Mouse (Mus musculus) neural tube, embryonic 13.5 days (tissue): ENCODE measurements around the gene Gimap9. TPM values are rescaled to one million over a fixed set of nuclear protein-coding genes. Genes with fewer than 3 reads are reported as not detected.
A peak's percentile ranks its signal among the peaks of the same experiment; 100 is the strongest.

ENCODE experiments used
- ATAC-seq: fragments of 200-750 bp; cut with Nextera tagmentation; 2 replicates; pipeline ENCODE4 v1.8.0; 2017; ENCODE audit warnings: low read depth, mild to moderate bottlenecking, moderate TSS enrichment, moderate library complexity
- H3K27ac ChIP-seq: fragments of 300-500 bp; sonication (generic); replicated peaks from 2 replicates; pipeline ENCODE4 v1.5.1; 2015; ENCODE audit warnings: moderate library complexity, mild to moderate bottlenecking, inconsistent platforms
- H3K27me3 ChIP-seq: fragments of 300-500 bp; sonication (generic); 2 replicates; pipeline ENCODE4 v1.6.1; 2015; ENCODE audit warnings: mild to moderate bottlenecking, inconsistent platforms
- H3K36me3 ChIP-seq: fragments of 300-500 bp; sonication (generic); 2 replicates; pipeline ENCODE4 v1.6.1; 2015; ENCODE audit warnings: mild to moderate bottlenecking, inconsistent platforms
- H3K4me1 ChIP-seq: fragments of 300-500 bp; sonication (generic); replicated peaks from 2 replicates; pipeline ENCODE4 v1.6.1; 2015; ENCODE audit warnings: inconsistent platforms
- H3K4me2 ChIP-seq: fragments of 300-500 bp; sonication (generic); 2 replicates; pipeline ENCODE4 v1.6.1; 2015; ENCODE audit warnings: inconsistent platforms, mild to moderate bottlenecking, moderate library complexity
- H3K4me3 ChIP-seq: fragments of 300-500 bp; sonication (generic); 2 replicates; pipeline ENCODE4 v1.5.1; 2015; ENCODE audit warnings: mild to moderate bottlenecking, inconsistent platforms
- H3K9ac ChIP-seq: fragments of 300-500 bp; sonication (generic); 2 replicates; pipeline ENCODE4 v1.6.1; 2015; ENCODE audit warnings: moderate library complexity, mild to moderate bottlenecking, inconsistent platforms
- H3K9me3 ChIP-seq: fragments of 300-500 bp; sonication (generic); 2 replicates; pipeline ENCODE4 v1.6.1; 2016; ENCODE audit warnings: inconsistent platforms
- WGBS: fragments of 180-500 bp; shearing (Covaris S2); methylation state at CpG from one replicate; pipeline ENCODE4 v1.1.7; 2015; 5-methylcytosine and 5-hydroxymethylcytosine counted together
- polyA plus RNA-seq: library from polyadenylated mRNA; unstranded; fragments of >200 nt; fragmentation: Nextera tagmentation; extraction: Ambion mirVana; gene quantifications from 2 replicates; pipeline ENCODE4 v1.2.1, GENCODE M21; 2015

Gene Gimap9
- polyA plus RNA-seq, 1 experiment from 2014 or later = 1.6 TPM

GRCm38 (mm10) chr6:48668022-48668421 lies 7.9 kb upstream of the Gimap9 start:
- H3K36me3 ChIP-seq = no peaks in the 10 kb centered on the region
- H3K27ac ChIP-seq = no peak overlapping the region
- ATAC-seq = no peak
- H3K4me1 ChIP-seq = no peaks in the 10 kb centered on the region
- H3K9ac ChIP-seq = no peak overlapping the region
- no peak overlapping the region for H3K4me3 ChIP-seq
- H3K9me3 ChIP-seq = no peaks in the 10 kb centered on the region
- H3K4me2 ChIP-seq = no peak overlapping the region
- no peaks in the 10 kb centered on the region for H3K27me3 ChIP-seq

GRCm38 (mm10) chr6:48669446-48669969 lies 6.4 kb upstream of the Gimap9 start:
- Histone ChIP-seq H3K4me1 (no peaks in the 10 kb centered on the region), H3K27ac (no peak overlapping the region), H3K9ac (no peak overlapping the region), H3K4me3 (no peak overlapping the region), H3K36me3 (no peaks in the 10 kb centered on the region), H3K9me3 (no peaks in the 10 kb centered on the region), H3K27me3 (no peaks in the 10 kb centered on the region), H3K4me2 (no peak overlapping the region)
- WGBS = 63% methylated on average over 2 of the region's 2 CpGs
- no peak for ATAC-seq

GRCm38 (mm10) chr6:48674291-48675058 lies 1.5 kb upstream of the Gimap9 start:
- Histone ChIP-seq H3K9ac (no peak overlapping the region), H3K36me3 (no peaks in the 10 kb centered on the region), H3K9me3 (no peaks in the 10 kb centered on the region), H3K4me1 (no peaks in the 10 kb centered on the region), H3K27ac (no peak overlapping the region), H3K4me3 (no peak overlapping the region), H3K27me3 (no peaks in the 10 kb centered on the region), H3K4me2 (no peak overlapping the region)
- no peak for ATAC-seq
- WGBS = 94% methylated on average over 9 of the region's 9 CpGs

GRCm38 (mm10) chr6:48675400-48675930 lies 464 bp upstream of the Gimap9 start:
- Histone ChIP-seq H3K9me3 (no peaks in the 10 kb centered on the region), H3K9ac (0 out of 2 replicates have a peak overlapping the region, but pooled peaks have one; percentile 8), H3K27ac (no peak overlapping the region), H3K27me3 (no peaks in the 10 kb centered on the region), H3K36me3 (no peaks in the 10 kb centered on the region), H3K4me1 (no peaks in the 10 kb centered on the region), H3K4me2 (peak overlapping the region; percentile 33), H3K4me3 (0 out of 2 replicates have a peak overlapping the region, but pooled peaks have one; percentile 15)
- WGBS = 53% methylated on average over 10 of the region's 10 CpGs
- no peak for ATAC-seq

- Histone ChIP-seq H3K36me3 (no peaks in the 10 kb centered on the region), H3K4me3 (no peak overlapping the region), H3K9me3 (no peaks in the 10 kb centered on the region), H3K27me3 (no peaks in the 10 kb centered on the region), H3K4me1 (no peaks in the 10 kb centered on the region), H3K9ac (no peak overlapping the region), H3K4me2 (no peak overlapping the region), H3K27ac (no peak overlapping the region)
- ATAC-seq = no peak
- WGBS = 84% methylated on average over 5 of the region's 5 CpGs
Observed at GRCm38 (mm10) chr6:48676860-48677415, 1.0 kb downstream of the Gimap9 start.

GRCm38 (mm10) chr6:48677492-48678345 lies 1.8 kb downstream of the Gimap9 start:
- no peak overlapping the region for H3K4me3 ChIP-seq
- H3K36me3 ChIP-seq = no peaks in the 10 kb centered on the region
- no peaks in the 10 kb centered on the region for H3K4me1 ChIP-seq

GRCm38 (mm10) chr6:48678391-48678790 lies 2.5 kb downstream of the Gimap9 start:
- no peak overlapping the region for H3K9ac ChIP-seq
- no peaks in the 10 kb centered on the region for H3K9me3 ChIP-seq
- no peaks in the 10 kb centered on the region for H3K27me3 ChIP-seq
- no peak overlapping the region for H3K4me3 ChIP-seq
- H3K36me3 ChIP-seq = no peaks in the 10 kb centered on the region
- no peak overlapping the region for H3K27ac ChIP-seq
- H3K4me1 ChIP-seq = no peaks in the 10 kb centered on the region
- 75% methylated on average over 4 of the region's 4 CpGs for WGBS
- H3K4me2 ChIP-seq = no peak overlapping the region
- no peak for ATAC-seq

More at GRCm38 (mm10) chr6:48677492-48678345, 1.8 kb downstream of the Gimap9 start:
- ATAC-seq = no peak
- no peak overlapping the region for H3K9ac ChIP-seq
- no peak overlapping the region for H3K4me2 ChIP-seq
- no peaks in the 10 kb centered on the region for H3K9me3 ChIP-seq
- WGBS = 90% methylated on average over 17 of the region's 17 CpGs
- no peaks in the 10 kb centered on the region for H3K27me3 ChIP-seq
- H3K27ac ChIP-seq = no peak overlapping the region

GRCm38 (mm10) chr6:48679701-48680100 lies 3.8 kb downstream of the Gimap9 start:
- Histone ChIP-seq H3K9me3 (no peaks in the 10 kb centered on the region), H3K36me3 (no peaks in the 10 kb centered on the region), H3K27ac (no peak overlapping the region), H3K27me3 (no peaks in the 10 kb centered on the region), H3K4me1 (no peaks in the 10 kb centered on the region), H3K4me2 (no peak overlapping the region), H3K9ac (no peak overlapping the region), H3K4me3 (no peak overlapping the region)
- no peak for ATAC-seq
- WGBS = 84% methylated on average over 6 of the region's 6 CpGs

GRCm38 (mm10) chr6:48680421-48680820 lies 4.5 kb downstream of the Gimap9 start:
- H3K27me3 ChIP-seq = no peaks in the 10 kb centered on the region
- WGBS = 87% methylated on average over 5 of the region's 5 CpGs
- no peak for ATAC-seq

GRCm38 (mm10) chr6:48681472-48682090 lies 5.7 kb downstream of the Gimap9 start:
- no peaks in the 10 kb centered on the region for H3K9me3 ChIP-seq
- no peaks in the 10 kb centered on the region for H3K4me1 ChIP-seq
- H3K36me3 ChIP-seq = no peaks in the 10 kb centered on the region
- no peak overlapping the region for H3K9ac ChIP-seq
- no peak overlapping the region for H3K27ac ChIP-seq
- H3K27me3 ChIP-seq = no peaks in the 10 kb centered on the region
- no peak overlapping the region for H3K4me2 ChIP-seq
- WGBS = 85% methylated on average over 3 of the region's 3 CpGs
- no peak for ATAC-seq
- no peak overlapping the region for H3K4me3 ChIP-seq

More at GRCm38 (mm10) chr6:48680421-48680820, 4.5 kb downstream of the Gimap9 start:
- no peak overlapping the region for H3K27ac ChIP-seq
- H3K36me3 ChIP-seq = no peaks in the 10 kb centered on the region
- no peak overlapping the region for H3K9ac ChIP-seq
- H3K4me3 ChIP-seq = no peak overlapping the region
- H3K9me3 ChIP-seq = no peaks in the 10 kb centered on the region
- no peaks in the 10 kb centered on the region for H3K4me1 ChIP-seq
- no peak overlapping the region for H3K4me2 ChIP-seq

GRCm38 (mm10) chr6:48682271-48682670 lies 6.3 kb downstream of the Gimap9 start:
- Histone ChIP-seq H3K4me1 (no peaks in the 10 kb centered on the region), H3K27me3 (no peaks in the 10 kb centered on the region), H3K9me3 (no peaks in the 10 kb centered on the region), H3K27ac (no peak overlapping the region), H3K36me3 (no peaks in the 10 kb centered on the region), H3K9ac (no peak overlapping the region), H3K4me3 (no peak overlapping the region), H3K4me2 (no peak overlapping the region)
- WGBS = 85% methylated on average over 4 of the region's 4 CpGs
- no peak for ATAC-seq
